Mouse (Mus musculus) midbrain, embryonic 15.5 days (tissue): Measurements from ENCODE around the gene Agap1. TPM values are rescaled to one million over a fixed set of nuclear protein-coding genes. Genes with fewer than 3 reads are reported as not detected.
A peak's percentile ranks its signal among the peaks of the same experiment; 100 is the strongest.

Experiments
- ATAC-seq: fragments of 200-750 bp; cut with Nextera tagmentation; replicated peaks from 2 replicates; pipeline ENCODE4 v1.8.0; 2017; ENCODE audit warnings: moderate TSS enrichment
- H3K27ac ChIP-seq: fragments of 300-500 bp; sonication (generic); 2 replicates; pipeline ENCODE4 v1.5.1; 2015; ENCODE audit warnings: mild to moderate bottlenecking, inconsistent platforms
- H3K27me3 ChIP-seq: fragments of 300-500 bp; sonication (generic); replicated peaks from 2 replicates; pipeline ENCODE4 v1.6.1; 2015; ENCODE audit warnings: inconsistent platforms
- H3K36me3 ChIP-seq: fragments of 300-500 bp; sonication (generic); replicated peaks from 2 replicates; pipeline ENCODE4 v1.6.1; 2015; ENCODE audit warnings: inconsistent platforms
- H3K4me1 ChIP-seq: fragments of 300-500 bp; sonication (generic); 2 replicates; pipeline ENCODE4 v1.6.1; 2015; ENCODE audit warnings: inconsistent platforms
- H3K4me2 ChIP-seq: fragments of 300-500 bp; sonication (generic); 2 replicates; pipeline ENCODE4 v1.6.1; 2015; ENCODE audit warnings: inconsistent platforms, mild to moderate bottlenecking, moderate library complexity
- H3K4me3 ChIP-seq: fragments of 300-500 bp; sonication (generic); 2 replicates; pipeline ENCODE4 v1.5.1; 2015; ENCODE audit warnings: mild to moderate bottlenecking, inconsistent platforms
- H3K9ac ChIP-seq: fragments of 300-500 bp; sonication (generic); 2 replicates; pipeline ENCODE4 v1.6.1; 2015; ENCODE audit warnings: mild to moderate bottlenecking, inconsistent platforms
- H3K9me3 ChIP-seq: fragments of 300-500 bp; sonication (generic); 2 replicates; pipeline ENCODE4 v1.6.1; 2016; ENCODE audit warnings: inconsistent platforms
- WGBS: fragments of 180-500 bp; shearing (Covaris S2); methylation state at CpG from one replicate; pipeline ENCODE4 v1.1.7; 2015; ENCODE audit warnings: mixed read lengths; 5-methylcytosine and 5-hydroxymethylcytosine counted together
- polyA plus RNA-seq: library from polyadenylated mRNA; unstranded; fragments of >200 nt; fragmentation: Nextera tagmentation; extraction: Ambion mirVana; gene quantifications from 2 replicates; pipeline ENCODE4 v1.2.1, GENCODE M21; 2015

The Agap1 gene
- polyA plus RNA-seq, 1 experiment from 2014 or later: 63.6 TPM

- no peak overlapping the region for H3K4me2 ChIP-seq
- H3K9me3 ChIP-seq: no peaks in the 10 kb centered on the region
- peaks cover 2% of the 10 kb centered on the region; the same call in 1 of the 2 replicates for H3K4me1 ChIP-seq
- no peaks in the 10 kb centered on the region for H3K36me3 ChIP-seq
- H3K9ac ChIP-seq: no peak overlapping the region
- H3K27ac ChIP-seq: no peak overlapping the region
- no peaks in the 10 kb centered on the region for H3K27me3 ChIP-seq
- 86% methylated on average over 6 of the region's 6 CpGs for WGBS
- no peak for ATAC-seq
- H3K4me3 ChIP-seq: no peak overlapping the region
Observed at GRCm38 (mm10) chr1:89439351-89439750, 15.3 kb upstream of the Agap1 start.

DNA sequence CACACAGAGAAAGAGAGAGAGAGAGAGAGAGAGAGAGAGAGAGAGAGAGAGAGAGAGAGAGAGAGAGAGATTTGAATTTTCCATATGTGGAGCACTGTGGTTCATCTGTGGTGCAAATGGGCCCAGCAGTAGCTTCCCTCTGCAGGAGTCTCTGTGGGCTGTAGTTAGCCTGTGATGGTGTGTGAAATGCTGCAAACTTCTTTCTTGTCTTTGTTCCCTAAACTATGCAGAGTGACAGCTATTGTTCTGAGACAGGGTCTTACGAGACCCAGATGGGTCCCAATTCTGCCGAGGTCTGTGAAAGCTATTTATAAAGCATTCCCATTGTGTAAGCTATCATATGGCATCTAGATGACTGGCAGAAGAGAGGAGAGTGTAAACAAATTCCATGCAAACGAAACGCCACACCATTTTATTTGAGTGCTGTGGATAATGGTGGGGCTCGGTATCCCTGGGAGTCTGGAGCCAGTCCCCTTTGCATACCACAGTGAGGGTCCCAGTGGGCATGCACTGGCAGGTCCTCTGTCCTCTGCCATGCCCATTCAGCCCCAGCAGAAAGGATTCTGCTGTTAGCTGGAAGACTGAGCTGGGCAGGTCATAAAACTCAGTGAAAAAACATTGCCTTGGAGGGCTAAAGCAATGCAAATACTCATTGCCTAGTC lies 13.2 kb upstream of the Agap1 start:
- no peaks in the 10 kb centered on the region for H3K27me3 ChIP-seq
- no peak overlapping the region for H3K4me3 ChIP-seq
- H3K36me3 ChIP-seq: no peaks in the 10 kb centered on the region
- H3K4me1 ChIP-seq: peaks cover 2% of the 10 kb centered on the region; the same call in 1 of the 2 replicates
- H3K9me3 ChIP-seq: no peaks in the 10 kb centered on the region
- no peak overlapping the region for H3K4me2 ChIP-seq
- ATAC-seq: no peak
- 15% methylated on average over 5 of the region's 5 CpGs for WGBS
- peak overlapping the region; percentile 42; the same call in 1 of the 2 replicates for H3K27ac ChIP-seq
- H3K9ac ChIP-seq: no peak overlapping the region

DNA sequence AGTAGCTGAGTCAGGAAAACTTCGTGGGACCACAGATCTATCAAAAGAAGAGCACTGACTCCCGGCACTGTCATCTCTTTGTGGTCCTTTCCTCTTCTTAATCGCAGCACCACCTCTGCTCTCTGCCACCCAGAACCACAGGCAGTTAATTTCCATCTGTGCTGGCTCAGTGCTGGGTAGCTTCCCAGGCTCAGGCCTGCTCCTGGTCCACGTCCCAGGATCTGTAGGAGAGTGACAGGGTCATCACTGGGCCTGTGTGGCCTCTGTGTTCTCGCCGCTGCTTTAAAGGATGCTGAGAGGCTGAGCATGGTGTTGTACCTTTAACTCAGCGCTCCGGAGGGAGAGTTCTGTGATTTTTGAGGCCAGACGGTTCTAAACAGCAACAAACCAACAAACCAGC lies 11.1 kb upstream of the Agap1 start:
- Histone ChIP-seq H3K27ac (no peak overlapping the region), H3K4me1 (peaks cover 2% of the 10 kb centered on the region; the same call in 1 of the 2 replicates), H3K36me3 (no peaks in the 10 kb centered on the region), H3K4me3 (no peak overlapping the region), H3K9me3 (no peaks in the 10 kb centered on the region), H3K27me3 (no peaks in the 10 kb centered on the region), H3K4me2 (no peak overlapping the region), H3K9ac (no peak overlapping the region)
- 67% methylated on average over 9 of the region's 9 CpGs for WGBS
- no peak for ATAC-seq

DNA sequence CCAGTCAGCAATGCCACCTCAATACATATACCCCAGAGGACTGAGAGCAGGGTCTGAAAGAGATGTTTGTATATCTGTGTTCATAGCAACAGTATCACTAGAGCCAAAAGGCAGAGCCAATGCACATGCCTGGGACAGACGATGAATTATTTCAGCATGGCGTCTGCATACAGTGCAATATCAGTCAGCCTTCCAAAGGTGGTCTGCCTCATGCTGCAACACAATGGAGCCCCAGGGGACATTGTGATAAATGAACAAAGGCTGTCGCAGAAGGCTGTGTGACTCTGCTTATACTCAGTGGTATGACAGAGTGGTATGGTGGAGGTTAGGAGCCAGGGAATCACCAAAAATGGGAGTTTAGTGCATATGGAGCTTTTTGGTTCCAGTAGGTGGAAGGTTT lies 10.6 kb upstream of the Agap1 start:
- Histone ChIP-seq H3K27ac (no peak overlapping the region), H3K4me2 (no peak overlapping the region), H3K27me3 (no peaks in the 10 kb centered on the region), H3K4me1 (peaks cover 2% of the 10 kb centered on the region; the same call in 1 of the 2 replicates), H3K9me3 (no peaks in the 10 kb centered on the region), H3K9ac (no peak overlapping the region), H3K4me3 (no peak overlapping the region), H3K36me3 (no peaks in the 10 kb centered on the region)
- no peak for ATAC-seq
- 45% methylated on average over 3 of the region's 3 CpGs for WGBS

GRCm38 (mm10) chr1:89450139-89450538 lies 4.5 kb upstream of the Agap1 start:
- ATAC-seq: no peak
- no peak overlapping the region for H3K27ac ChIP-seq
- H3K4me3 ChIP-seq: no peak overlapping the region
- no peaks in the 10 kb centered on the region for H3K9me3 ChIP-seq
- H3K4me2 ChIP-seq: no peak overlapping the region
- 81% methylated on average over 7 of the region's 7 CpGs for WGBS
- H3K27me3 ChIP-seq: no peaks in the 10 kb centered on the region
- no peaks in the 10 kb centered on the region; the same call in 1 of the 2 replicates for H3K4me1 ChIP-seq
- no peaks in the 10 kb centered on the region for H3K36me3 ChIP-seq
- H3K9ac ChIP-seq: no peak overlapping the region

GRCm38 (mm10) chr1:89452138-89452537 lies 2.5 kb upstream of the Agap1 start:
- H3K36me3 ChIP-seq: no peaks in the 10 kb centered on the region
- H3K4me1 ChIP-seq: peaks cover 15% of the 10 kb centered on the region
- 89% methylated on average over 8 of the region's 8 CpGs for WGBS
- no peak overlapping the region for H3K4me2 ChIP-seq
- H3K9ac ChIP-seq: no peak overlapping the region
- H3K9me3 ChIP-seq: no peaks in the 10 kb centered on the region
- H3K27me3 ChIP-seq: no peaks in the 10 kb centered on the region
- no peak overlapping the region for H3K27ac ChIP-seq
- no peak overlapping the region for H3K4me3 ChIP-seq
- no peak for ATAC-seq

DNA sequence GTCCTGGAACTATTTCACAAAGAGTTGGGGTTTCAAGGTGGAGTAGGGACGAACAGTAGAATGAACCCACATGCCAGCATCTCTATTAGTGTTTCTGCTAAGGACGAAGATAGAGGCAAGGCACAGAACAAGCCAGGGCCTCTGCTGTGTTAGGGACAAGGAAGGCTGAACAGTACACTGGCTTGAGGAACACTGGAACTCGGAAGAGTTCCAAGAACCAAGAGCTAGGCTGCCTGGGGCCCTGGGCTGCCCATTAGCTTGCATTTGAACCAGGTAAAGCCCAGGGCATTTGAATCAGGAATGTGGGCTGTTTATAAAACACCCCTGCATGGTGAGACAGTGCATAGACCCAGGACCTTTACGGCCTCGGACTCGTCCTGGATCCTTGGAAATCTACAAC lies 940 bp upstream of the Agap1 start:
- H3K4me3 ChIP-seq: peak overlapping the region; percentile 70
- H3K27ac ChIP-seq: peak overlapping the region; percentile 86; the same call in 1 of the 2 replicates
- H3K4me2 ChIP-seq: peak overlapping the region; percentile 78
- peak overlapping the region; percentile 65; the same call in 1 of the 2 replicates for H3K9ac ChIP-seq
- ATAC-seq: peak; percentile 1; the same call in 1 of the 2 replicates
- no peaks in the 10 kb centered on the region for H3K9me3 ChIP-seq
- WGBS: 35% methylated on average over 6 of the region's 6 CpGs
- H3K27me3 ChIP-seq: no peaks in the 10 kb centered on the region
- H3K4me1 ChIP-seq: peaks cover 24% of the 10 kb centered on the region
- no peaks in the 10 kb centered on the region for H3K36me3 ChIP-seq

GRCm38 (mm10) chr1:89455421-89456091 lies 950 bp downstream of the Agap1 start:
- under 1% methylated on average over 51 of the region's 51 CpGs for WGBS
- H3K27ac ChIP-seq: peak overlapping the region; percentile 86
- H3K9ac ChIP-seq: peak overlapping the region; percentile 65
- no peaks in the 10 kb centered on the region for H3K9me3 ChIP-seq
- no peaks in the 10 kb centered on the region for H3K27me3 ChIP-seq
- H3K4me3 ChIP-seq: peak overlapping the region; percentile 70
- peak; percentile 13; the same call in 1 of the 2 replicates for ATAC-seq
- no peaks in the 10 kb centered on the region for H3K36me3 ChIP-seq
- peaks cover 24% of the 10 kb centered on the region for H3K4me1 ChIP-seq
- H3K4me2 ChIP-seq: peak overlapping the region; percentile 78

DNA sequence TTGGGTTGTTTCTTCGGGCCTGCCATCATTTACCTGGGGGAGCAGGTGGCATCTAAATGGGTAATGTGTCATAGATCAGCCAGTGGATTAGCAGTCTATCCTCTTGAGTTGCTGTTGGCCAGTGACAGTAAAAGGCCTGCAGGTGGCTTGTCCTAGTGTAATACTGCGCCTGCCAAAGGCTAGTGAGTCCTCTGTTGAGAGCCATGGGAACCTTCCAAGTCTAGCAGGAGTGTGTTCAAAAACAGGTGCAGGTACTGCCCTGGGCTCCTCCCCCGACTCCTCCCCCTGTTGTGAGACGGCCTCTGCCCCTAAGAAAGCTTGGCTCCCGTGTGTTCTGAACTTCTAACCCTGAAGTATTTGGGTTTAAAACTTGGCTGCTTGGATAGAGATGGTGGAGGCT lies 1.9 kb downstream of the Agap1 start:
- peak overlapping the region; percentile 65; the same call in 1 of the 2 replicates for H3K9ac ChIP-seq
- peak overlapping the region; percentile 70 for H3K4me3 ChIP-seq
- H3K4me2 ChIP-seq: peak overlapping the region; percentile 78
- no peaks in the 10 kb centered on the region for H3K9me3 ChIP-seq
- H3K36me3 ChIP-seq: no peaks in the 10 kb centered on the region
- ATAC-seq: no peak
- peaks cover 24% of the 10 kb centered on the region for H3K4me1 ChIP-seq
- H3K27me3 ChIP-seq: no peaks in the 10 kb centered on the region
- 37% methylated on average over 5 of the region's 5 CpGs for WGBS
- no peak overlapping the region for H3K27ac ChIP-seq

DNA sequence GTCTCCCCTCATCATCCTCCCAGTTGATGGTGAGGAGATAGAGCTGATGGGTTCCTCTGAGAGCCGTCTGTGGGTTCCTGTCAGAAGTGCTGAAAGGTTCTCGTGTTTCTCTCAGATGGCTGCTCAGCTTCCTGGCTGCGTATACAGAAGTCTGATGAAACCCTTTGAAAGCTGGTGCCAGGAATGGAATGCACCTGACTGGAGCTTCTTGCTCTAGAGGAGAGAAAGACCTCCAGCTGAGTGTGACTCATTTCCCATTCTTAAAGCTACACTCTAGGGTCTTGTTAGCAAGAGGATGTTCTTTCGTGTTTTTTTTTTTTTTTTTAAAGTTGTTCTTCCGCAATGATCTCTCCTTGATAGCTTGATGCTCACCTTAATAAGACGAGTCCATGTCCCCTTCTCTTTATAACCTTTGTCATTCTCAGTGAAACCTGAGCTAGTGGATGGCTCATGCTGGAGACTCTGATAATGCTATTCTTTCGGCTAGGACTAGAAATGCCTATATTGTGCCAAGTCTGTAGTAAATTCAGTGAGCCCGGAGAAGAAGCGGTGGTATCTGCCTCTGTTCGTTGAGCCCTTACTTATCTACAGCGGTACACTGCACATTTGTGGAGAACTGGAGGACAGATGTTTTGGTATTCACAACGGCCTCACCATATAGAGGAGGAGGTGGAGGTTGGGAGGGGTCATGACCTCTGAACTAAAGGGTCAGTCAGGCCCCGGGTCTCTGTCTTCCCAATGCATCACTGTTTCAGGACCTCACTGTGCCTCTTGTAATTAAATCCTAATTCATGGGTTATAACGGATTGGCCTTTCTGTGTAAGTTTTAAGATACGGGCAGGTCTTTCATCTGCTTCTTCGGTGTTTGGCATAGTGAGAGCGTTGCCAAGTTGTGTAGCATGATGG lies 2.8 kb downstream of the Agap1 start:
- H3K4me1 ChIP-seq: peaks cover 24% of the 10 kb centered on the region
- peak overlapping the region; percentile 70 for H3K4me3 ChIP-seq
- peak overlapping the region; percentile 78 for H3K4me2 ChIP-seq
- H3K27me3 ChIP-seq: no peaks in the 10 kb centered on the region
- no peak for ATAC-seq
- H3K9ac ChIP-seq: no peak overlapping the region
- WGBS: 58% methylated on average over 17 of the region's 17 CpGs
- H3K9me3 ChIP-seq: no peaks in the 10 kb centered on the region
- H3K36me3 ChIP-seq: no peaks in the 10 kb centered on the region
- no peak overlapping the region for H3K27ac ChIP-seq

GRCm38 (mm10) chr1:89461881-89462280 lies 7.3 kb downstream of the Agap1 start:
- Histone ChIP-seq H3K9me3 (no peaks in the 10 kb centered on the region), H3K9ac (no peak overlapping the region), H3K4me2 (no peak overlapping the region), H3K27me3 (no peaks in the 10 kb centered on the region), H3K36me3 (no peaks in the 10 kb centered on the region), H3K4me1 (peaks cover 37% of the 10 kb centered on the region), H3K4me3 (no peak overlapping the region), H3K27ac (no peak overlapping the region)
- ATAC-seq: no peak
- 74% methylated on average over 5 of the region's 5 CpGs for WGBS

- Histone ChIP-seq H3K4me3 (no peak overlapping the region), H3K36me3 (no peaks in the 10 kb centered on the region), H3K9ac (no peak overlapping the region), H3K4me1 (peaks cover 37% of the 10 kb centered on the region), H3K9me3 (no peaks in the 10 kb centered on the region), H3K27me3 (no peaks in the 10 kb centered on the region), H3K4me2 (no peak overlapping the region), H3K27ac (no peak overlapping the region)
- no peak for ATAC-seq
- 53% methylated on average over 8 of the region's 8 CpGs for WGBS
Observed at GRCm38 (mm10) chr1:89463138-89463537, 8.5 kb downstream of the Agap1 start.
